Mouse (Mus musculus) testis, adult 2 months (tissue): Measurements from ENCODE around the gene Tcerg1l. TPM values are rescaled to one million over a fixed set of nuclear protein-coding genes. Genes with fewer than 3 reads are reported as not detected.

Source experiments
- H3K27ac ChIP-seq: fragments of 200-500 bp; 2 replicates; pipeline ENCODE4 v1.5.1; 2012; ENCODE audit warnings: low read depth, low read length; ENCODE audit not compliant: control insufficient read depth, insufficient read depth
- H3K27me3 ChIP-seq: fragments of 200-500 bp; 2 replicates; pipeline ENCODE4 v1.6.1; 2012; ENCODE audit warnings: mild to moderate bottlenecking, low read length, moderate library complexity; ENCODE audit not compliant: control insufficient read depth, insufficient read depth
- H3K36me3 ChIP-seq: fragments of 200-500 bp; 2 replicates; pipeline ENCODE4 v1.6.1; 2012; ENCODE audit warnings: mild to moderate bottlenecking, low read length; ENCODE audit not compliant: control insufficient read depth, insufficient read depth
- H3K4me1 ChIP-seq: fragments of 200-500 bp; 2 replicates; pipeline ENCODE4 v1.6.1; 2012; ENCODE audit warnings: low read length; ENCODE audit not compliant: control insufficient read depth, insufficient read depth
- H3K4me3 ChIP-seq: fragments of 200-500 bp; 2 replicates; pipeline ENCODE4 v1.5.1; 2012; ENCODE audit warnings: low read depth, mild to moderate bottlenecking, low read length, moderate library complexity, mixed read lengths; ENCODE audit not compliant: control insufficient read depth
- CTCF ChIP-seq: fragments of 200-500 bp; IDR thresholded peaks from 2 replicates; pipeline ENCODE4 v1.5.1; 2012; ENCODE audit warnings: low read depth, mild to moderate bottlenecking, inconsistent platforms, low read length, moderate library complexity; ENCODE audit not compliant: control insufficient read depth, insufficient read depth, insufficient replicate concordance
- POLR2A ChIP-seq: fragments of 200-500 bp; IDR thresholded peaks from 2 replicates; pipeline ENCODE4 v1.6.1; 2012; ENCODE audit warnings: low read depth, mild to moderate bottlenecking, inconsistent platforms, low read length, moderate library complexity; ENCODE audit not compliant: control insufficient read depth
- polyA plus RNA-seq: library from polyadenylated mRNA; depleted of rRNA; stranded (reverse); fragments of >200 nt; gene quantifications from 2 replicates; pipeline ENCODE4 v1.2.3, GENCODE M21; 2012; rRNA removed

Tcerg1l gene
- polyA plus RNA-seq = 1.0 and 1.2 TPM in 2 replicates

DNA sequence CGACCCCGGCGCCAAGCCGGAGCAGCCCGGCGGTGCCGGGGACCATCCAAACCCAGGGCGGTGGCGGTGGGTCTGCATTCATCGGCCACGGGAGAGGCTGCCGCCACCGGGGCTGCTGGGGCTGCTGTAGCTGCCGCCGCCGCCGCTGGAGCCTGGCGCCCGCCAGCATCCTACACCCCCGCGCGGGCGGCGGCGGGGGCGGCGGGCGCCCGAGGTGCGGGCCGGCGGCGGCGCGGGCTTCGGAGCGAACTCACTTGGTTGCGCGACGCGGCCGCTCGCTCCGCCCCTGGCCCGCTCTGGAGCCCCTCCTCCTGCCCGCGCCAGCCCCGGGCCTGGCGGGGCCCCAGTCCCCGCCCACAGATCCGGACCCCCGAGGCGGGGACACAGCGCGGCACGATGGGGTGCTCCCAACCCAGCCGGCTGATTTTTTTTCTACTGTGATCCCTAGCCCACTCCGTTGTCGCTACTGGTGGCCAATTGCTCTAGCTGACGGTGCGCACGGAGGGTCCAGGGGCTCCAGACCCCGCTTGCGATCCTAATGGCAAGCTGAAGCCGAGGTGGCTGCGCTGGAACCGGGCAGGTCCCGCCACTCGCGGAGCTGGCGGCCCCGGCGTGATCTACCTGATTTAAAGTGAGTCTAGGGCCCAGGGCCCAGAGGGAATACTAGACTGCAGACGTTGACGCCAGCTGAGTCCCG, at the start of gene Tcerg1l:
Gene Tcerg1l, minus strand, starts transcription at position 246 of the 697 bp plus-strand sequence.
- no peak for TF ChIP-seq CTCF
- no peak for TF ChIP-seq POLR2A
- Histone ChIP-seq H3K27ac (no peak within 1 kb of the TSS), H3K27me3 (no peaks in the 10 kb centered on the region; the same call in none of the 2 replicates)

GRCm38 (mm10) chr7:138442096-138442495, 44.6 kb upstream of the Tcerg1l start:
- H3K27me3 ChIP-seq = no peaks in the 10 kb centered on the region
- TF ChIP-seq CTCF (no peak), POLR2A (no peak)
- H3K36me3 ChIP-seq = no peaks in the 10 kb centered on the region
- H3K27ac ChIP-seq = no peak overlapping the region
- H3K4me3 ChIP-seq = no peak overlapping the region
- no peaks in the 10 kb centered on the region for H3K4me1 ChIP-seq

More for the DNA sequence above, at the start of gene Tcerg1l:
- Histone ChIP-seq H3K4me1 (peaks cover 17% of the 10 kb centered on the region), H3K4me3 (peak within 1 kb of the TSS; percentile 60), H3K36me3 (no peaks in the 10 kb centered on the region)

DNA sequence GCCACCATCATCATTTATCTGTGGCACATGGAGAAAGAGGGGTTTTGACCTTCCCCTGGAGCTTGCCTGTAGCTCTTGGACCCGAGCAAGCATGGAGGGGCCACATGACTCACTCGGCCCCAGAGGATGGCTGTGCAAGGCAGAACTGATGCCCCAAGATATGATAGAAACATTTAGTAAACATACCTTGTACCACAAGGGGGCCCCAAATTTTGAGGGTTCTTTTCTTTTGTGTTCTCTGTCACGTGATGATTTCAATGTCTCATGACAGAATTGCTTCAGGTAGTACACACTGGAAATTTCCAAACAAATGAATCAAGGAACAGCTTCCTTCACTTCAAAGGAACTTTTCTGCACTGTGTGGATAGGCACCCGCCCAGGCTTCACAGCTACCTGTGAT, 35.0 kb upstream of the Tcerg1l start:
- H3K4me1 ChIP-seq = no peaks in the 10 kb centered on the region
- TF ChIP-seq CTCF (no peak), POLR2A (no peak)
- H3K36me3 ChIP-seq = no peaks in the 10 kb centered on the region
- no peak overlapping the region for H3K4me3 ChIP-seq
- no peak overlapping the region for H3K27ac ChIP-seq
- H3K27me3 ChIP-seq = no peaks in the 10 kb centered on the region

- TF ChIP-seq CTCF (no peak), POLR2A (no peak)
- no peaks in the 10 kb centered on the region for H3K36me3 ChIP-seq
- H3K4me3 ChIP-seq = no peak overlapping the region
- no peaks in the 10 kb centered on the region for H3K4me1 ChIP-seq
- H3K27ac ChIP-seq = no peak overlapping the region
- no peaks in the 10 kb centered on the region for H3K27me3 ChIP-seq
Measured at GRCm38 (mm10) chr7:138431456-138431855, 33.9 kb upstream of the Tcerg1l start.

DNA sequence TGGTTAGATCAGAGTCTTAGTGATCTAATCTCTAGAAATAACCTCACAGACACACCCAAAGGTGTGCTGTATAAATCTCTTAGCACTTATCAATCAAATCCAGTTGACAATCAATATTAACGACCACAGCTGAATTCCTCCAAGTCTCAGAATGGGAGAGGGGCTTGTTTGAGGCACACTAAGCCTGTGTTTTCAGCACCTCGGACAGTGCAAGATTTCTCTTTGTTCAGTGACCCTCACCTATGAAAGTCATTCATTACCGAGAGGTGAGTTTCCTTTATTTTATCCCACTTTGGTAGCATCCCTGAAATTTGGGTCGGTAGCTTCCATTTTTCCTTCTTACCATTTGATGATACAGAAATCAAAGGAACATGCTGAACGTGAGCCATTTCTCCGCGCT, 32.4 kb upstream of the Tcerg1l start:
- H3K36me3 ChIP-seq = no peaks in the 10 kb centered on the region
- no peaks in the 10 kb centered on the region for H3K27me3 ChIP-seq
- TF ChIP-seq CTCF (no peak), POLR2A (no peak)
- no peaks in the 10 kb centered on the region for H3K4me1 ChIP-seq
- H3K4me3 ChIP-seq = no peak overlapping the region
- H3K27ac ChIP-seq = no peak overlapping the region

GRCm38 (mm10) chr7:138428826-138429225, 31.3 kb upstream of the Tcerg1l start:
- Histone ChIP-seq H3K36me3 (no peaks in the 10 kb centered on the region), H3K27me3 (no peaks in the 10 kb centered on the region), H3K4me1 (no peaks in the 10 kb centered on the region), H3K27ac (no peak overlapping the region), H3K4me3 (no peak overlapping the region)
- no peak for TF ChIP-seq POLR2A
- peak; percentile 31; the same call in 1 of the 2 replicates for TF ChIP-seq CTCF

GRCm38 (mm10) chr7:138427441-138427840, 29.9 kb upstream of the Tcerg1l start:
- Histone ChIP-seq H3K4me3 (no peak overlapping the region), H3K4me1 (no peaks in the 10 kb centered on the region), H3K27me3 (no peaks in the 10 kb centered on the region), H3K36me3 (no peaks in the 10 kb centered on the region), H3K27ac (no peak overlapping the region)
- TF ChIP-seq CTCF (no peak), POLR2A (no peak)

GRCm38 (mm10) chr7:138413496-138413895, 16.0 kb upstream of the Tcerg1l start:
- no peaks in the 10 kb centered on the region for H3K36me3 ChIP-seq
- no peaks in the 10 kb centered on the region for H3K4me1 ChIP-seq
- H3K4me3 ChIP-seq = no peak overlapping the region
- TF ChIP-seq CTCF = no peak
- TF ChIP-seq POLR2A = no peak
- H3K27me3 ChIP-seq = no peaks in the 10 kb centered on the region
- H3K27ac ChIP-seq = no peak overlapping the region
